Mouse (Mus musculus): ENCODE data around the gene Zfp74. TPM values are rescaled to one million over a fixed set of nuclear protein-coding genes. Genes with fewer than 3 reads are reported as not detected.
A peak's percentile ranks its signal among the peaks of the same experiment; 100 is the strongest.

Zfp74 gene
- polyA plus RNA-seq, 1 experiment from 2014 or later = 13.2 TPM

DNA sequence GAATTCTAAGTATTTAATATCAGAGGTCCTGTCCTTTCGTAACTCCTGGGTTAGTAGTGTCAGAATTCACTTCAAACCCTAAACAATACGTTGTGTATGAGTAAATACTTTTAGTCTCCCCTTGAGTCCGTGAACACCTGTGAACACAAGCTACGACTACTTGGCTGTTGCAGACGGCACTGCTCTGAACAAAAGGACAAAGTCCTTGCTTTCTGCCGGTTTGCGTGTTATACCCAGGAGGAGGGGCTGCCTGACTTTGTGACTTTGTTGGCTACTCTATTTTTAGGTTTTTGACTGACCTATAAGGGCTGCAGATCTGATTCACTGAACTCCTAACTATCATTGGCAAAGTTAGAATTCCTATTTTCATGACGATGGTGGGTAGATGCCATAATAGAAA lies 32.2 kb upstream of the Zfp74 start:
- Histone ChIP-seq H3K9me3 (ENCODE audit: low read depth, low read length) (no peaks in the 10 kb centered on the region), H3K4me1 (ENCODE audit: insufficient read depth) (0 out of 2 replicates have a peak, but pooled peaks cover 4% of the 10 kb centered on the region), H3K27ac (ENCODE audit: low read depth) (no peak overlapping the region), H3K9ac (no peak overlapping the region), H3K27me3 (ENCODE audit: insufficient read depth, low read length) (no peaks in the 10 kb centered on the region), H3K4me2 (no peak overlapping the region), H3K36me3 (ENCODE audit: insufficient read depth) (peaks cover 46% of the 10 kb centered on the region), H3K4me3 (ENCODE audit: low read depth, low read length) (no peak overlapping the region)
- 84% methylated on average over 8 of the region's 8 CpGs for WGBS
- DNase-seq (no peak), ATAC-seq (ENCODE audit: insufficient read depth) (no peak)
- no peak for TF ChIP-seq CTCF (IDR thresholded peaks at IDR 0.05; ENCODE audit: low read depth)

DNA sequence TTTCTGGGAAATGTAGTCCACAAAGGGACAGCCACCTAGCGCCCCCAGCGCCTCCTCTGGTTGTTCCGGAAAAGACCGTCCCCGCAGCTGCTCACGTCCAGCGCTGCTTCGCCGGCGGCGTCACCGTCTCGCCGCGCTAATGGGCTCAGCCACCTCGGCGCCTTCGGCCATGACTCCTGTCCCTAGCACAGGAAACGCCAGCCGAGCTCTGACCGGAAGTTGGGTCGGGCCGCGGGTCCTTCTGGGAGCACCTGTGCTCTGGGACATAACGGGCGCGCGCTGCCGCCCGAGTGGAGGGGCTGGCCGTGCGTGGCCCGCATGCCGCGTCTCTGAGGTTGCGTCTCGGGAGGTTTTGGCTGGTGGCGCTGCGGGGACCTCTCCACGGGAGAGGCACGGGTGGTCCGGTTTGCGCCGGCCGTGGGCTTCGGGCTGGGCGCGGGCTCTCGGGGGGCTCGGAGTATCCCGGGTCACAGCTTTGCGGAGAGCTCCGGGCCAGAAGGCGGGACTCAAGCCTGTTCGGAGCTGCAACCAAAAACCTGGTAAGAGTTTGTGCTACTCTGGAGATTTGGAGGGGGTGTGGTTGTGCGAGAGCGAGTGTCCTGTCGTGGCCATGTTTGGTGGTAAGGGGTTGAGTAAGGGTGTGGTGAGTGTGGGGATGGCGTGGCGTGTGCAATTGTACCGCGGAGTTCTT lies 29.9 kb upstream of the Zfp74 start, which contains the start of gene Zfp568:
TSS of gene Zfp568 (plus strand) at position 266 of the 691 bp plus-strand sequence.
- WGBS = under 1% methylated on average over 61 of the region's 62 CpGs
- H3K9ac ChIP-seq = peak within 1 kb of the TSS; percentile 76
- peak within 1 kb of the TSS; percentile 96 for H3K27ac ChIP-seq (ENCODE audit: low read depth)
- DNase-seq (peak; percentile 97), ATAC-seq (ENCODE audit: insufficient read depth) (peak; percentile 98)
- peak within 1 kb of the TSS; percentile 71 for H3K4me2 ChIP-seq
- peak within 1 kb of the TSS; percentile 86 for H3K4me3 ChIP-seq (ENCODE audit: low read depth, low read length)
- H3K27me3 ChIP-seq (ENCODE audit: insufficient read depth, low read length) = no peaks in the 10 kb centered on the region
- peak; percentile 77 for TF ChIP-seq CTCF (IDR thresholded peaks at IDR 0.05; ENCODE audit: low read depth)
- no peaks in the 10 kb centered on the region for H3K9me3 ChIP-seq (ENCODE audit: low read depth, low read length)
- H3K36me3 ChIP-seq (ENCODE audit: insufficient read depth) = peaks cover 29% of the 10 kb centered on the region
- H3K4me1 ChIP-seq (ENCODE audit: insufficient read depth) = 0 out of 2 replicates have a peak, but pooled peaks cover 6% of the 10 kb centered on the region

DNA sequence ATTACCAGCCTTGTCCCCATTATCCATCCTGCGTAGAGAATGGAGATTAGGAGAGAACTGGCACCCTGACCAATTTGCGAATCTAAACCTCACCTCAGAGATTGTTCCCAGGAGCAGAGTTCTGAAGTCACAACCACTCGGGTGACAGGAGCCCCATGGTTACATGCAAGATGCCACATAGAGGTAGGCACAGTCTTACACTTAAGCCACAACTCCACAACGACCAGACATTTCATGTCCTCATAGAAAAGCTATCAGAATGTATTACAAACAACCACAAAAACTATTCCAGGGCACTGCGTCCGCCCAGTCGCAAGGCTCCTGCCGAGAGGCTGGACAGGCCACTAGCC lies 29.4 kb upstream of the Zfp74 start:
- no peak for ATAC-seq (ENCODE audit: insufficient read depth)
- no peak for DNase-seq
- Histone ChIP-seq H3K27ac (ENCODE audit: low read depth) (peak overlapping the region; percentile 96), H3K9ac (peak overlapping the region; percentile 76), H3K9me3 (ENCODE audit: low read depth, low read length) (no peaks in the 10 kb centered on the region), H3K4me2 (peak overlapping the region; percentile 71), H3K36me3 (ENCODE audit: insufficient read depth) (peaks cover 26% of the 10 kb centered on the region), H3K4me1 (ENCODE audit: insufficient read depth) (0 out of 2 replicates have a peak, but pooled peaks cover 6% of the 10 kb centered on the region), H3K4me3 (ENCODE audit: low read depth, low read length) (peak overlapping the region; percentile 86), H3K27me3 (ENCODE audit: insufficient read depth, low read length) (no peaks in the 10 kb centered on the region)
- no peak for TF ChIP-seq CTCF (IDR thresholded peaks at IDR 0.05; ENCODE audit: low read depth)
- 2% methylated on average over 8 of the region's 8 CpGs for WGBS

DNA sequence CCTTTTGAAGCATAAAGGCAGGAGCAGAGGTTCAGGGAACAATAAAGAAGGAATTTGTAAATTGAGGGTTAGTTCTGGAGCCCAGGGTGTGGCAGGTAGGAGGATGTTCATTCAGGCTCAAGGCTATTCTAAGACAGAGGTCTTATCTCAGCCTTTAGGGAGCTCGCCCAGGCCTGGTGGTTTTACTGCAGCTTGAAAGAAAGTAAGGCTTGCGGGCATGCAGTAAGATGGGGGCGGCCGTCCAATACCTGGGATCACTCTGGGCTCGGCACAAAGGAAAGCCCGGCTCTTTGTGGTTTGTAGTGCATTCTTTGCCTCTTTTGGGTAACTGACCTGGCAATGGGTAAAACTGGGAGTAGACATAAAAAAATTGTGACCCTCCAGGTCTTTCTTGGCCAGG lies 29.0 kb upstream of the Zfp74 start:
- peak overlapping the region; percentile 86 for H3K4me3 ChIP-seq (ENCODE audit: low read depth, low read length)
- H3K36me3 ChIP-seq (ENCODE audit: insufficient read depth) = peaks cover 22% of the 10 kb centered on the region
- H3K9me3 ChIP-seq (ENCODE audit: low read depth, low read length) = no peaks in the 10 kb centered on the region
- ATAC-seq (ENCODE audit: insufficient read depth) (no peak), DNase-seq (peak; percentile 24)
- H3K9ac ChIP-seq = peak overlapping the region; percentile 76
- no peak for TF ChIP-seq CTCF (IDR thresholded peaks at IDR 0.05; ENCODE audit: low read depth)
- H3K4me2 ChIP-seq = peak overlapping the region; percentile 71
- 39% methylated on average over 6 of the region's 6 CpGs for WGBS
- peak overlapping the region; percentile 96 for H3K27ac ChIP-seq (ENCODE audit: low read depth)
- 0 out of 2 replicates have a peak, but pooled peaks cover 6% of the 10 kb centered on the region for H3K4me1 ChIP-seq (ENCODE audit: insufficient read depth)
- no peaks in the 10 kb centered on the region for H3K27me3 ChIP-seq (ENCODE audit: insufficient read depth, low read length)

GRCm38 (mm10) chr7:29982341-29982740 lies 28.5 kb upstream of the Zfp74 start:
- Histone ChIP-seq H3K36me3 (ENCODE audit: insufficient read depth) (peaks cover 17% of the 10 kb centered on the region), H3K9me3 (ENCODE audit: low read depth, low read length) (no peaks in the 10 kb centered on the region), H3K4me3 (ENCODE audit: low read depth, low read length) (peak overlapping the region; percentile 86; the same call in 1 of the 2 replicates), H3K9ac (no peak overlapping the region), H3K4me1 (ENCODE audit: insufficient read depth) (0 out of 2 replicates have a peak, but pooled peaks cover 6% of the 10 kb centered on the region), H3K27me3 (ENCODE audit: insufficient read depth, low read length) (no peaks in the 10 kb centered on the region), H3K27ac (ENCODE audit: low read depth) (peak overlapping the region; percentile 36; the same call in 1 of the 2 replicates), H3K4me2 (peak overlapping the region; percentile 71)
- DNase-seq (no peak), ATAC-seq (ENCODE audit: insufficient read depth) (no peak)
- WGBS = 83% methylated on average over 4 of the region's 4 CpGs
- no peak for TF ChIP-seq CTCF (IDR thresholded peaks at IDR 0.05; ENCODE audit: low read depth)

- peak; percentile 47 for DNase-seq
- ATAC-seq (ENCODE audit: insufficient read depth) = no peak
- Histone ChIP-seq H3K36me3 (ENCODE audit: insufficient read depth) (peaks cover 12% of the 10 kb centered on the region), H3K4me1 (ENCODE audit: insufficient read depth) (0 out of 2 replicates have a peak, but pooled peaks cover 6% of the 10 kb centered on the region), H3K4me3 (ENCODE audit: low read depth, low read length) (no peak overlapping the region), H3K27me3 (ENCODE audit: insufficient read depth, low read length) (no peaks in the 10 kb centered on the region), H3K4me2 (peak overlapping the region; percentile 71), H3K9me3 (ENCODE audit: low read depth, low read length) (no peaks in the 10 kb centered on the region), H3K9ac (no peak overlapping the region), H3K27ac (ENCODE audit: low read depth) (peak overlapping the region; percentile 36; the same call in 1 of the 2 replicates)
- TF ChIP-seq CTCF (IDR thresholded peaks at IDR 0.05; ENCODE audit: low read depth) = no peak
- 66% methylated on average over 3 of the region's 3 CpGs for WGBS
Observed at GRCm38 (mm10) chr7:29981860-29982259, 28.0 kb upstream of the Zfp74 start.

DNA sequence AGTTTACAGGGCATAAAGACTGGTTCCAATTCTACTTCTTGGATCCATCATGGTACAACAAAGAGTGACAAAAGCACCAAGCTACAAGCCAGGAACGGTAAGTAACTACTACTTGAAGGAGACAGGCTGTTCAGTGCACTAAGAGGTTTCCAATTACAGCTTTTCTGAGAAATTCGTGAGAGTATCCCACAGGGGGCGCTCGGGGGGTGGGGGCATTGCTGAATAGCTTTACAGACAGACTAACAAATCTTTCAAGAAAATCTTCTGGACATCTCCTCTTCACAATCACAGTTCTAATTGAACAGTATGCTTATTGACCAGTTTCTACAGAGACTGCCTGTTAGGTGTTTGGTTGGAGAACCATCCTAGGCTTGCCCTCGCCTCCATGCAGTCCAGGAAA lies 27.6 kb upstream of the Zfp74 start:
- H3K9ac ChIP-seq = no peak overlapping the region
- H3K27me3 ChIP-seq (ENCODE audit: insufficient read depth, low read length) = no peaks in the 10 kb centered on the region
- no peak overlapping the region for H3K4me2 ChIP-seq
- H3K27ac ChIP-seq (ENCODE audit: low read depth) = no peak overlapping the region
- DNase-seq = no peak
- ATAC-seq (ENCODE audit: insufficient read depth) = no peak
- no peak for TF ChIP-seq CTCF (IDR thresholded peaks at IDR 0.05; ENCODE audit: low read depth)
- H3K36me3 ChIP-seq (ENCODE audit: insufficient read depth) = peaks cover 10% of the 10 kb centered on the region
- no peak overlapping the region for H3K4me3 ChIP-seq (ENCODE audit: low read depth, low read length)
- H3K9me3 ChIP-seq (ENCODE audit: low read depth, low read length) = no peaks in the 10 kb centered on the region
- 0 out of 2 replicates have a peak, but pooled peaks cover 6% of the 10 kb centered on the region for H3K4me1 ChIP-seq (ENCODE audit: insufficient read depth)
- 32% methylated on average over 5 of the region's 5 CpGs for WGBS

All from lung, embryonic 14.5 days (tissue).